Mouse (Mus musculus) Muller cell, postnatal 12 days (primary cell): ENCODE results near the gene Epha6.
"Not testable (repeated sequence)": the region's sequence is repeated elsewhere in the genome, so short reads cannot be mapped to it uniquely, and the experiment has no call there.

Experiments
- DNase-seq: peaks from one replicate; pipeline ENCODE4 v3.0.0-alpha.2; 2015; ENCODE audit errors: inconsistent ontology term

Epha6 gene

DNA sequence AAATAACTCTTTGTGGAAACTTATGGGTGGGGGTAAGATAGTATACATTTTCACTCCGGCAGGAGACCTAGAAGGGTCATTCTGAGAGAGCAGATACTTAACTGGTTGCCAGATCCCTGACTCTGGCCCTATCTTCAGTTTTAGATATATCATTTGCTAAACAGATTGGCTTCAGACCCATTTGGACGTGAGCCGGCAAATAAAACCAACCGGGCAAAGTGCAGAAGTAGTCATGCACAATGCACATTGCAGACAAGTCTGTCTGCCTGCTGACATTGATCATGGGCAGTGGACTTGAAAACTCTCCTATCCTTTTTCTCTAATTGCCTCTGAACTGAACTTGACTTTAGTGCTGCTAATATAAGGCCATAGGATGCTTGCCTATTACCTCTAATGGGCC lies 681.6 kb downstream of the Epha6 start:
- no peak for DNase-seq

DNA sequence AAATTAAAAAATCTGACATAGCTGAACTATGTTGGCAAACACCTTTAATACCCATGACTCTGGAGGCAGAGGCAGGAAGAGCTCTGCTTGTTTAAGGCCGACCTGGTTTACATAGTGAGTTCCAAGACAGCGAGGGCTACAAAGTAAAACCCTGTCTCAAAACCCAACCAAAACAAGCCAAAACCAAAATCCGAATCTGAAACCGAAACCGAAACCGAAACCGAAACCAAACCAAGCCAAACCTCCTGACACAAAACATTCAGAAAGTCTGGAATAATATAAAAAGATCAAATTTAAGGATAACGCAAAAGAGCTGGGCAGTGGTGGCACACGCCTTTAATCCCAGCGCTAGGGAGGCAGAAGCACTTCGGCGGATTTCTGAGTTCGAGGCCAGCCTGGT lies 725.3 kb downstream of the Epha6 start:
- no peak for DNase-seq

DNA sequence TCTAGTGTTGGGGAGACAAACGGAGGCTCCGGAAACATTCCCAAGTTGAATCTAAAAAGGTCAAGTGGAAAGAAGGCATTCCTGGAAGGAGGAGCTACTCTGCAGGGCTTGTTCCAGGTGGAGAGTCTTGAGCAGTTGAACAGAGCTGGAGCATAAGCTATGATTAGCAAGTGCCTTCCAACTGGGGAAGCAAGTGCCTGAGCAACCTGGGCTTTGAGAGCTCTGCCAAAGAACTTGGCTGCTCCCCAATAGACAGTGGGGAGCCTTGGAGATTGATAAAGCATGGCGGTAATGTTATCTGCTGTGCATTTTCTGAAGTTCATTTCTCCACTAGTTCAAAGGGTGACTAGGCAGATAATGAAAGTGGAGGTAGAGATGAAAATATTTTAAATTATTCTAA lies 733.5 kb downstream of the Epha6 start:
- DNase-seq: no peak

DNA sequence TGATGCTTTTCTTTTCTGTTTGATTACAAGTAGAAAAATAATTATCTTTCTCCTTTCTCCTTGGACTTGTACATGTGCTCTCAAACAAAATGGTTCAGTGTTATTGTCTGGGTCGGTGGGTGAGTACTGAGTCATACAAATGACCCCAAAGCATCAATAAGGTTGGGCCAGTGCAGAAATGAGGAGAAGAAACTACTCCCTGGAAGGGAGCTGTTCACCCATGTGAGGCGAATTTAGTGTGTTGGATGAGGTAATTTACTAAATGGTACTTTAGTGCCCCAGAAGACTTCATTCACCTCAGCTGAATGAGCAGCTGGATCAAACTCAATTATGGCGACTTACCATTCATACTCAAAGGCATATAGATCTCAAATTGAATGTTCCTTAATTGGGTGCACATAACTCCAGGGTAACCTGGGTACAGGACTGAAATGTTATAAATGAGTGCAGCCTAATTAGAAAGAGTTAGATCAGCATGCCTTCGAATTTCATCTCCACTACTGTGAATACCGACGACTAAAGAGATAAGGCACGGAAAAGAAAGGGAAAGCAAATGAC lies 751.1 kb downstream of the Epha6 start:
- DNase-seq: peak; percentile 16

DNA sequence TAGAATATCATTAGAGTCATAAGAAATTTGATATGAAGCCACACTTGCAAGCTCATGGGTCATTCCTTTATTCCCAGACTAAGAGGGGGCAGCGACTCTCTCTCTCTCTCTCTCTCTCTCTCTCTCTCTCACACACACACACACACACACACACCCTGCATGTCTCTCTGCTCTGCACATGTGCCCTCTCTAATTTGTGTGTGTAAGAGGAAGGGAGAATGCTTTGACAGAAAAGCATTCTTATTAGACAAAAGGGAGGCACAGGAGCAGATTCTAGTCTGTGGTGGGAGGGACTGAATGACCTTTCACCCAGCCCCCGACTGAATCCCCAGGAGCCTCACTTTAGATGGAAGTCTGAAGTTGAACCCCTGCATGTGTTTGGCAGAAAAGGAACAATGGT lies 752.6 kb downstream of the Epha6 start:
- no peak for DNase-seq

DNA sequence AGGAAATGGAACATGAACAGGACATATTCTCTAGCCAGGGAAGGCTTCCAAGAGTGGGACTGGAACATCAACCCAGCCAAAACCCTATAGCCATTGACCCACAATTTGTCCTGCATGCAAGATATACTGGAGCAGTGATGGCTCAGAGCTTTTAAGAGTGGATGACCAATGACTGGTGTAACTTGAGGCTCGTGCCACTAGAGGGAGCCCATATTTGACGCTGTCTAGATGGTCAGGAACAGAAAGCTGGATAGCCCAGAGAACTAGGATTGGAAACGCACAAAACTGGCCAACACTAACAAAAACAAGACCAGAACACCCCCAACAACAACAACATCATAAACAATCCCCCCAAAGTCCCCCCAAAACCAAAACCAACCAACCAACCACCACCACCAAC lies 758.8 kb downstream of the Epha6 start:
- peak; percentile 25 for DNase-seq

DNA sequence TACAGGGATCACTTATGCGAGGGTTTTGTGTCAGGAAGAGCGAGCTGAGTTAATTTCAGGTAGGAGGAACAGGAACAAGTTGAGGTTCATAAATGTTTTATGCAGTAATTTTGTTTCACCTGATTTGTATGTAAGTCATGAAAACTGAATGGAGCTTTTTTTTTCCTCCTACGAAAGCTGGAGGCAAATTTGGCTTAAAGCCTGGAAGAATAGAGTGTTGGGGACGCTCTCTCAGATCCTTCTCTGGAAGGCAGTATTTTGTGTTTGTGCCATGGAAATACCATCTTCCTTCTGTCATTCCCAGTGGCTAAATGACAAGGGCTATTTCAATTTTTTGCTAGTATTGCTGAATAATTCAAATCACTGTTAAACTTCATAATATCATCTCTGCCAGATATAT lies 768.6 kb downstream of the Epha6 start:
- DNase-seq: no peak

DNA sequence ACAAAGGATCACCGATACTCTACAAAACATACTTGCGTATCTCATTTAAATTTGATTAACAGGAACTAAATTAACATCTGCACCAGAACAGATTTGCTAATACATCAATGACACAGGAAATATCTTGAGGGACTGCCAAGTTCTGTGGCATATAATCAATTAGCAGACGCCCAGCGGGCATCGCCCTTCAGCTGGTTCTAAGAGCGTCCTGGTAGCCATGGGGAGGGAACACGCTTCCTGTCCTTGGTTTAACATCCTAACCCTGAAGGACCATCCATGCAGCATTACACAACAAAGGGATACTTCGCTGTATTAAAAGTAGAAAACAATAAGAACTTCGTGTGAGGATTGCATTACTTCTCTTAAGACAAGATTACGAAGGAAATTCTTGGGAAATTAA lies 769.0 kb downstream of the Epha6 start:
- no peak for DNase-seq

DNA sequence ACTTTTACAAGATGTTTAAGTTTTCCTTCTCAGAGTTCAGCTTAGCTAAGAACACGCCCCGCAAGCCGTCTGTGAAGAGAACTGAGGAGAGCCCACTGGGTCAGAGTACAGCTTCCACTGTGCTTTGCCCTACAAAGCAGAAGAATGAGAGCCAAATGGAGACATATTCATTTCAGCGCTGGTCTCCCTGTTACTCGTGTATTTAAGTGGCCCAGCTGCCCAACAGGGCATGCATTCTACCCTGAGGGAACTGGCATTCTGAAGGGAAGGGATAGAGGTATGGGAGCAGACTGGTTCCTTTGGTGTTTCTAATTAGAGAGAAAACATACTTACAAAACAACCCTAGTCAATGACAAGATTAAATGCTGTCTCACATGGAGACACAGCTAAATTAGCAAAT lies 772.9 kb downstream of the Epha6 start:
- no peak for DNase-seq

DNA sequence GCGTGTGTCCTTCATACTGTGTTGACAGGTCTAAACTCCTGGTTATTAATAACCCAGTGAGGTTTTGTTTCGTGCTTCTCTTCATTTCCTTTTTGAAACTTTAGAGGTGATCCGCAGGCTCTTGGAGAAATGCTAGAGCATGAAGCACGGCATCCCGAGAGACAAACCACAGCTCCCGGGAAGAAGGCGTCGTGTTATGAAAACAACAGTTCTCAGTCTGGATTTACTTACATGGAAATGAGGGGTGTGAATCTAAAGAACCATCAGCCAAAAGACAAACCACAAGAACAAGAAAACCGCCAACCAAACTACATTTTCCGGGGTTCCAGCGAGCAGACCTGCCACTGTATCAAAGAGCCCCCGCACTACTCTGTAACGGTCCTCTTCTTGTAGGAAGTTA lies 775.7 kb downstream of the Epha6 start:
- DNase-seq: no peak

DNA sequence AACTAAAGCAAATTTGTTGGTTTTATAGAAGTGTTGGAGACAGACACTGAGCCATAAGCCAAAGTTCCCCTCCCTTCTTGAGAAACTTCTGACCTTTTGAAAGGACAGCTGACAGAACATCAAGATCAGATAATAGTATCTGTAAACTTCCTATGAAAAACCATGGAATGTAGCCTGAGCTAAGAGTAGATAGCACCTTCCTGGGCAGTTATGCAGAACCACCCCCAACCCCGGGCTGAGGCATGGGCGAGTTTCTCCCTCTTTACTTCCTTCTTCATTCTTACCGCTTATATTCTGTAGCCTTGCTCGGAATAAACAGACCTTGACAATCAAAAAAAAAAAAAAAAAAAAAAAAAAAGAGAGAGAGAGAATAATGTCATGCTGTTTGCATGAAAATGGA lies 805.5 kb downstream of the Epha6 start:
- not testable (repeated sequence) for DNase-seq

DNA sequence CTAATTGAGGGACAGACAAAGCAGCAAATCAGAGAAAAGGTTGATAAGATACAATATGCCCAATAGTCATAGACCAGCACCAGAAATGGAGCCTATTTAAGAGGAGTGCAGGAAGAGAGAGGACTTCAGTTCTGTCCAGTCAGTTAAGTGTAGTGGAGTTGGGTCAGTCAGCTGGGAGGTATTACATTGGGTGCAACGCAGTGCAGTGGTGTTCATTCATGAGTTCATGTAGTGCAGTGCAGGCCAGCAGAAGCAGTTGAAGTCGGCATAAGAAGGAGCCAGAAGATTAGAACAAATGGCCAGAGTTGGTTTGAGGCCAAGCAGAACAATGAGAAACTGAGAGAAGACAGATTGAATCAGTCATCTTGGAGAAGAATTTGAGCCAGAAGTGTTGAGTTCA lies 833.0 kb downstream of the Epha6 start:
- DNase-seq: no peak

DNA sequence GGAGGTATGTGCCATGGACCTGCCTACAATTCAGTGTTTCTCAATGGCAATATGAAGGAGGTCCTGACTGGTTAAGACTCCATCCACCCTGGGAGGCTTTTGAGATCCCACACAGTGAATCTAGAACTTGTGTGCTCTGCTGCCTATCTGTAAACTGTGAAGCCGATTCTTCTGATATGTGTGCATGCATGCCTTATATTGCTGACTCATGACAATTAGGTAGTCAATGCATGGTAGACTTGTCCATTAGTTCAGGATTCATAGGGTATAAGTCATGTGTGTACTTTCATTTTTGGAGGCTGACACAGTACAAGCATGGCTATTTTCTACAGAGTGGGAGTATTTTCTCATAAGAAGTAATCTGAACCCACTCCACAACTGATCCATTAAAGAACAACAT lies 834.9 kb downstream of the Epha6 start:
- no peak for DNase-seq

DNA sequence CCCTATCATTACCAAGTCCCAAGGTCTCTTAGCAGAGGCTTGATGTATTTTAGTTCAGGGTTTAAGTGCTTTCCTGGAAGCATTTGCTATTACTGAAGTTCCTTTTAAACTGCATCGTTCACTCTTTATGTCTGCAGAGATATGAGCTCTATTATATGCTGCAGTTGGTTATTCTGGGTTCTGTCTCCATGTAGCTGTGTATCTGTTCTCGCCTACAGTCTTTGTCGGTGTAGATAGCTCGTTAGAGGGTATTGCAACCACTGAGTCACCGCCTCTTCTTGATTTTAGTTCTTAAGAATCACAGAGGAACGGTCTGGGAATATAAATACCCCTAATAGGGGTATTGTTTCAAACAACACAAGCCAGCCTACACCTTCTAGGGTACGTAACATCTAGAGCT lies 835.4 kb downstream of the Epha6 start:
- no peak for DNase-seq

DNA sequence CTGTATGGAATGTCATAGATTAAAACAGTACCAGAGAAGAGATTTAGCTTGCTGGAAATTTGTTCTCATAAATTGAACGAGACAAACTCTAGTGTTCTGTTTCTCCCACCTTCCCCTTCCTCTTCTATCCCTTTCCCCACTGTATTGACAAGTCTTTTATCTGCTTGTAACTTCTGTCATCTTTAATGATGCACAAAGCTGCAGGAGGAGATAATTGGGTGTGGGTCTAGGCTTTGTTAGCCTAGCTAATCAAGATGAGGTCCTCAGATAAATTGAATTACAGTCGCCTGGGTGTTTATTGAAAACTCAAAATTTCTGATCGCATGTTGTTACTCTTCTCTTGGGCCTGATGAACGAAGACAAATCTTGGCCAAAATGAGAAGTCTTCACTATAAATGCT lies 844.5 kb downstream of the Epha6 start:
- no peak for DNase-seq

DNA sequence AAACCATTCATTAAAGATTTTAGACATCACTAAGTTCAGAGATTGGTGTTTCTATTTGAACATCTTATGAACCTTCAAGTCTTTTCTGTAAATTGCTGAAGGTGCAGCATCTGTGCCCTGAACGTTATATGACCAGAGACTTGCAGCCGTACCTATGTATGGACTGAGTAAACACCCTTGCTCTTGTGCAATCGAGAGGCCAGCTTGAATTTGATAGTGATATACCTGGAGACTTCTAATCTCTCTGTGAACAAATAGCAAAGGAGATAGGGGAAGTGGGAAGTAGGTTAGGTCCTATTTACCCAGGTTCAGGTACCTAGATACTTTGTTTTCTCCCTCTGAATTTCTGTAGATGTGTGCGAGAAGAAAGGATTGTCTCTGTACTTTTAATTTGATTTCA lies 854.4 kb downstream of the Epha6 start:
- no peak for DNase-seq

DNA sequence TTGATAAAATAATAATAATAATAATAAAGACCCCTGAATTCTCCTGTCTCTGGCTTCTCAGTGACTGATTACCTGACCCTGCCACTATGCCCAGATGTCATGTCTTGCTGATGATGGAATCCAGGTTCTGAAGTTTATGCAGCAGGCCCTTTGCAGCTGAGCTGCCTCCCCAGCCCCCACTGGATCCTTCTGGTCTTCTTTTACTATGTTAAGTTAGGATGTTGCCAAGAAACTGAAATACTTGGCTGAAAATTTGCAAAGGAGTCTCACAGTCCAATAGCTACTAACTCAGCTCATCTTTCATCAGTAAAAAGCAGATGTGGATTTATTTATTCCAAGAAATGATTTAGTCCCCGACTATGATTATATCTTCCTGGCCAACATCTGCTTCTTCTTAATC lies 861.7 kb downstream of the Epha6 start:
- no peak for DNase-seq

DNA sequence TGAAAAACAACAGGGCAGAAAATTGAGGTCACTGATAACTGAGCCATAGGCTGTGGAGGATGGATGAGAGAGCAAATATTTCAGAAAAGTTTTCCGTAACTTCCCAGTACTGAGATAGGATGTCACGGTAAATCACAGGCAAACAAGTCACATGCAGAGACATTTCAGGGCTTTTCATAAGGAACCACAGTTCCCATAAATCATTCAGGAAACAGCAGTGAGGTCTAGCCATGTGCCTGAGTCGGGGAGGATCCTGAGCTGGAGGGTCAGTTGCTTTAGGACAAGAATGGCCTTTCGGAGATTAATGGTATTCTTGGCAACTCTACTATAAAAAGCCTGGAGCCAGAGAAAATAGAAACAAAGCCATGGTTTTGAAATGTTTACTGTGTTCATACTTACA lies 889.8 kb downstream of the Epha6 start:
- DNase-seq: no peak

DNA sequence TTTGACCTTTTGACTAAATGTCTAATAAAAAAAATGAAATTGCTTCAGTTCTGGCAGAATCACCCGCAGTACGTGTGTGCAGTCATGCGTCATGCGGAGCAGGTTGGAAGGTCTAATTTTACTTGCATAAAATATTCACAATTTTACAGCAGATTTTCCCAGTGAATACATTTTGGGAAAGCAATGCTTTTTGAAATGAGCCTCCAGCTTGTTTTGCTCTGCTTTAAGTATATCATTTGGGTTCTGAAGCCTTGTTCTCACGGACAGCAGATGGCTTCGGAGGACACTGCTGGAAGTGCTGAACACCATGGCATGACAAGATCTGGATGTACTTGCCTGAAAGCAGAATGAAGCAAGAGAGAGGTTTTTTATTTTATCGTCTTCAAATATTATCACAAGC lies 912.1 kb downstream of the Epha6 start:
- no peak for DNase-seq

DNA sequence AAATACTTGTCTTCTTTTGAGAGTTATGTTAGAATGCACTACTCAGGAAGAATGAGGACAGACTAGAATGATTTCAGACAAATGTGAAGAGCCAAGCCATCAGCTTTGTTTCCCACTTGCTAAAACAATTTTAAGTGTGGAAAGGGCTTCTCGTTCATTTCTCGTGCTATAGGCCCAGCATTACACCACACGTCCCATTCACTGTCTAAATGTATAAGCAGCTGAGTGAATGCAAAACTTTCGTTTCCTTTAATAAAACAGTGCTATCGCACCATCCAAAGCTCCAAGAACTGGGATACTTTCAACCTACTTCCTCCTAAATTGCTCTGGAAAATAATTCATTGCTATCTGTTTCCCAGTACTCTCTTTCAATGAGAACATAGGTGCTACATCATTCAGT lies 916.2 kb downstream of the Epha6 start:
- no peak for DNase-seq

DNA sequence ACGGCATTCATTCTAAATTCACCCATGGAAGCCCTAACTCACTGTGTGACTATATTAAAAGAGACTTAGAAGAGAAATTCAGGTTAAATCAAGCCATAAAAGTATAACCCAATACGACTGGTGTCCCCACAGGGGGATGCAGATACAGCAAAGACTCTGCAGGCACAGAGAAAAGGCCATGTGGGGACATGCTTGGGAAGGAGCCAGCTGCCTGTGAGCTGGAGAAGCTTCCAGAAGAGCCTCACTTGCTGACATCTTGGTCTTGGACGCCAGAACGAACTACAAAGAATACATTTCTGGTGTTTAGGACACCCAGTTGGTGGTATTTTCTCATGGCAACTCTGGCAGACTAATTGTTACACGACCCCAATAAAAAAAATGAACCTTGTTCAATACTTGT lies 920.2 kb downstream of the Epha6 start:
- no peak for DNase-seq

DNA sequence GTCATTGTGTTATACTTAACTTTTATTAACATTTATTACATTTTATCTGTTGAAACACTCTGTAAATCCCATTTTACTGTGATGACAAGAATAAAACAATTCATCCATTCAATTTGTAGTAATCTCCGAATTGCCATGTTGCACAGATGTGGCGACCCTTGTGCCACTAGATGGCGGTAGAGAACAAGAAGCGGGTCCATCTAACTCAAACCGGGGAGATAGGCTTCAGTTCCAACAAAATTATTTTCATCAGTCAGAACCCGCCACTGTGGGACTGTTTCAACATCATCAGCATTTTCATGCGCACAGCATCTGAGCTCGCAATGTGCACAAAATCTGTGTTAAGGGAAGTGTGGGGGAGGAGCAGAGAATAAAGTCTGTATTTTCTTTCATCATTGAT lies 921.9 kb downstream of the Epha6 start:
- DNase-seq: peak; percentile 34

DNA sequence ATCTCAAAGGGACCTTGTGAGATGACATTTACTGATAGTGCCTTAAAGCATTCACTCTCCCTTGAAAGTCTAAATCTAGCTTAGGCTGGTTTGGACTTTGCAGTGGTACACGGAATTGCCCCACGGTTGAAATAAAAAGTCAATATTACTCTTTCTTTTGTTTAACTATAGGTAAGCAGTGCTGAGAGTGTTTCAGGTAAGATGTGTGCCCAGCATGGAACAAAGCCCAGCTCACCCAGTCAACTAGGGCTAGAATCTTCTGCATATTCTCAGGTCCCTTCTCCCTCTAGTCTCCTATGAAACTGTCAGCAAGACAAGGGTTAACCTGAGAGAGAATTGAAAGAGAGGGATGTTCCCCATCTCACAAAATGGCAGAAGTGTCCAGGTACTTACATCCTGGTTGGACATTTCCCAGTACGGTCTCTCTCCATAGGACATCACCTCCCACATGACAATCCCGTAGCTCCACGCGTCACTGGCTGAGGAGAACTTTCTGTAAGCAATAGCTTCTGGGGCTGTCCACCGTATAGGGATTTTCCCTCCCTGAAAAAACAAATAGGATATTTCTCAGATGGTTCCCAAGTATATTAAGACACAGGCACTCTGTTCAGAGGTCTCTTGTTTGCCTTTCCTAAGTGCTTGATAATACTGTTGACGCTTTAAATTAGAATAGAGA lies 923.0 kb downstream of the Epha6 start:
- no peak for DNase-seq

DNA sequence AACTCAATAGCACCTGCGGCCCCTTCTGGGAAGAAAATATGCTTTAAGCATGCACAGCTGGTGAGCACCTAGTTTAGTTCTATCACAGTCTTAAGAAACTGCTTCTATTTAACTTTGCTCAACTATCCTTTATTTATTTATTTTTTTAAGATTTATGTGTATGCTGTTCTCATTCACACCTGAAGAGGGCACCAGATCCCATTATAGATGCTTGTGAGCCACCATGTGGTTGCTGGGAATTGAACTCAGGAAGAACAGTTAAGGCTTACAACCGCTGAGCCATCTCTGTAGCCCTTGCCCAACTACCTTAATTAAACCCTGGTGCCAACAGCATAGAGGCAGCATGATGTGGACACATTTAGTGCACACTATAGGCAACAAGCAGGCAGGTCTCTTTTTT lies 938.4 kb downstream of the Epha6 start:
- no peak for DNase-seq
